Mouse (Mus musculus): ENCODE measurements around the gene Wwp2.
A peak's percentile ranks its signal among the peaks of the same experiment; 100 is the strongest.
"Not testable (repeated sequence)": the region's sequence is repeated elsewhere in the genome, so short reads cannot be mapped to it uniquely, and the experiment has no call there.

Wwp2 gene

DNA sequence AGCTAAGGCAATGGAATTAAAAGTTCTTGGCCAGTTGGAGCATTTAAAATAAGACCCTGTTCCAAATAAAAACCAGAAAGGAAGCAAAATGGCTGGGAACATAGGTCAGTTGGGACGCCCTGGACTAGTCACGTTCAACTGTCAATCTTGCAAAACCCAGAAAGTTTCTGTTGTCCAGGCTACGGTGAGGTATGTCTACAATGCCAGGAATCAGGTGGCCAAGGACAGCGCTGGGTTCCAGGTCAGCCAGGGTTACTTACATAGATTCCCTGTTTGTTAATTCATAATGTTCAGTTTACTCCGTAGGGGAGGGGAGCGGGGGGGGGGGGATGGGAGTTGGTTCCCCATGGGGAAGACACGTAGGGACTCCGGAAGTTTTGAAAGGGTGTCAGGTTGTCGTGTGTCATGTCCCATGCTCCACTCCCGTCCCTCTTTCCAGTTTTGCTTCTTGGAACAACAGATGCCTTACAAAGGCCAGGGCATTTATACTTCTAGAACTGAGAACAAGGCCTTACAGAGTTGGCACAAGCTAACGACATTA is 674 bp upstream of the Wwp2 start:
- no peak for DNase-seq

DNA sequence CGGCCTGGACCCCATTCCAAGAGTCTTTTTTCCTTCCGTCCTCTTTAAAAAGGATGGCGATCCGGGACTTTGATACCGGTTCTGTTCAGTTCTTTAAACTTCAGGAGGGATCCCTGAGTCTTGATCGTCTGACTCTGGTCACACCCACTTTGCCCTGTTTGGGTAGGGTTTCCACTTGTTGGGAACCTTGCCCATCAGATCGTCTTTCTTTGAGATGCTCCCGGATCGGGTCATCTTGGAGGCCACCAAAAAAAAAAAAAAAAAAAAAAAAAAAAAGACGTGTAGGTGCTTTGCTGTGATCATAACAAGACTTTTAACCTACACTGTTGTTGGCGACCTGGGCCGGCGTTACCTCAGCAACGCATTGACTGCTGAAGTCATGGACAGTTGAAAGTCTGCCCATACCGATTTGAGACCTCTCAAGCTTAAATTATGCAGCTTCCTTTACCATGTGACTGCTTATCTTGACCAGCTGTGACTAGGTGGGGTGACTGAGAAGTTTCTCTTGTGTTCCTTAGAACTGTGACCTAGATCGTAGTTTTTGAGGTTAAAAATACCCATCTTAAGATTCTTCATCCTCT is 766 bp downstream of the Wwp2 start:
- DNase-seq = no peak

DNA sequence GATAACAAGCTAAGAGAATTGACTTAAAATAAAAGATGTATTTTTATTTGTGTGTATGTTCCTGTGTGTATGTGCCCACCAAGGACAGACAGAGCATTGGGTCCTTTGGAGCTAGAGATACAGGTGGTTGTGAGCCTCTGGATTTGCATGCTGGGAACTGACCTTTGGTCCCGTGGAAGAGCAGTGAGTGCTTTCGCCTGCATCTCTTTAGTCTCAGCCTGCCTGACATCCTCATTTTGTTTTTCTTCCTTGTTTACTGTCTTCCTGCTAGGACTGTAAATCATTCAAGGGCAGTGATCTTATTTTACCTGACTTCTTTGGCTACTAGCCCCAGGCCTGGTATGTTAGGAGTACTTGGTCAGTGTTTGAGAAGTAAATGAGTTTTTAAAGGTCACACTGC is 1.5 kb downstream of the Wwp2 start:
- no peak for DNase-seq

DNA sequence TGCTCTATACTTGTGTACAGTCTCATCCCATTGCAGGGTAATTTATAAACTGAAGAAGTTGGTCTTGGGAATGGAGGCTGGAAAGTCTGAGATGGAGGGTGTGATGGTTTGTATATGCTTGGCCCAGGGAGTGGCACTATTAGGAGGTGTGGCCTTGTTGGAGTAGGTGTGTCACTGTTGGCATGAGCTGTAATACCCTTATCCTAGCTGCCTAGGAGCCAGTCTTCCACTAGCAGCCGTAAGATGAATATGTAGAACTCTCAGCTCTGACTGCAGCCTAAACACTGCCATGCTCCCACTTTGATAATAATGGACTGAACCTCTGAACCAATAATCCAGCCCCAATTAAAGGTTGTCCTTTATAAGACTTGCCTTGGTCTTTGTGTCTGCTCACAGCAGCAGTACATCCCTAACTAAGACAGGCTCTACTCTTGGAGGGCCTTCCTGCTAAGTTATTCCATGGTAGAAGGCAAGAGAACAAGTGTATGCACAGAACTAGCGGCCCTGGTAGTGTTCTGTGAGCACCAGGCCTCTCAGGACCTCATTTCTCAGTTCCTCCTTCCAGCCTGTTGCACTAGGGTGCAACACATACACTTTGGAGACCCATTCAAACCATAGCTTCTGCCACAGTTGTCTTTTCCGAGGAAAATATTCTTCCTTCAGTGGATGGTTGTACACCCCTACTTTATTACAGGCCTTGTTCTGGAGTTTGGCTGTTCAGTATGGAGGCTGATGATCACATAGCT is 3.9 kb downstream of the Wwp2 start:
- no peak for DNase-seq

DNA sequence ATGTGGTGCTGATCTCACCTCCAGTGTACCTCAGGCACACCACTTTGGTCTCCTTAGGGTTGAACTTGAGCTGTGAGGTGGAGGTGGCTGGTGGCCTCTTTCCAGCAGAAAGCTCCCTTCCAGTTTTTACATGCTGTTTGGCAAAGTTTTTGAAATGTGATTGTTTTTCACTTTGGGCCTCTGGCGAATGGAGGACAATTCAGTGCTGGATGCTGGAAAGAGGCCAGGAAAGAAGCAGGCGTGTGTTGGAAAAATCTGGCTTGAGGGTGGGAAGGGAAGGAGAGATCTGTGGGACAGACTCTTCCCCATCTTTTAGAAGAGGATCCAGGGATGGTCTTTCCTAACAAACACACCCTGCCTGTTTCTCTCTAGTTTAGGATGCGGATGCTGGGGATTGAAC is 8.5 kb downstream of the Wwp2 start:
- DNase-seq = no peak

DNA sequence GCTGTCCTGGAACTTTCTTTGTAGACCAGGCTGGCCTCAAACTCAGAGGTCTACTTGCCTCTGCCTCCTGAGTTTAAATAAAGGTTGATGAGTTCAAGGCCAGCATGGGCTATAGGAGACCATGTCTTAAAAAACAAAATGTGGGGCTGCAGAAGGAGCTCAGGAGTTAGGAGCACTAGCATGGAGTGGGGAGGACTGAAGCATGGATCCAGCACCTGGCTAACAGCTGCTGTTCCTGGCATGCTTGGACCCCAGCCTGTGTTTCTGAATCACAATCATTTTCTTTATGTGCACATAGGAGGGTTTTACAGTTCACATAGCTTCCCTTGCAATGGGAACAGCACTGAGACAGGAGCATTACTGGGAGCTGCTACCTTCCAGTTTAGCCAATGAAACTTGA is 11.5 kb downstream of the Wwp2 start:
- no peak for DNase-seq

DNA sequence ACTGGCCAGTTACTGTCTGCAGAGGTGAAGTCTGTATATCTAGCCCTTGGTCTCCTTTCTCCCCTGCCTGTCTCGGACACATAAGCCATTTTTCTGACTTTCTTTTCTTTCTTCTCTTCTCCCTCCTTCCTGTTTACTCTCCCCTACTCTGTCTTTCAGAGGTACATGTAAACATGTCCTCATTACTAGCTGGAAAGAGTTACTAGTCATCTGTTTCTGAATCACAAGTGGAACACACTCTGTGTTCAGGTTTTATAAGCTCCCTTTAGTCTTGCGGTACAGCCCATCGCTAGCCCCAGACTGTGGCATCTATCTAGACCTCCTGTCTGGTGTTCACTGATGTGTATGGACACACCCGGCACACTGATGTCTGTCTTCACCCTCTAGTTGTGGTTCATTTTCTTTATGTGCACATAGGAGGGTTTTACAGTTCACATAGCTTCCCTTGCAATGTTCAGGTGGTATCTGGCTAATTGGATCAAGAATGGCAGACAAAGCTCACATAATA is 12.3 kb downstream of the Wwp2 start:
- no peak for DNase-seq

DNA sequence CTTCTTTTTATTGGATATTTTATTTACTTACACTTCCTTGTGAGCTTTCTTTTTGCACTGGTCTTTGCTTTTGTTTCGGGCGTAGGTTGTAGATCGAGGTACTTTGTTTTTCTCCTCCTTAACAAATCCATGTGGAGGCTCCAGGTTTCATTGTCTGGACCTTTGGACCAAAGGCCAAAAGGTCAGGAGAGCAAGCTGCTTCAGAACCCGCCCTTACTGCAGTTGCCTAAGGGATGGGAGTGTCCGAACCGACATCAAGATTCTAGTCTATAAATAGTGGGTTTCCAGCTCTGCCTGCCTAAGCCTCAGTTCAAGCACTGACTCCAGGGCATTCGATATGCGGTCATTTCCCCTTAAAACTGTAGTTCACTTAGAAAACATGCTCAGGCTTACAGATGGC is 13.0 kb downstream of the Wwp2 start:
- DNase-seq = no peak

DNA sequence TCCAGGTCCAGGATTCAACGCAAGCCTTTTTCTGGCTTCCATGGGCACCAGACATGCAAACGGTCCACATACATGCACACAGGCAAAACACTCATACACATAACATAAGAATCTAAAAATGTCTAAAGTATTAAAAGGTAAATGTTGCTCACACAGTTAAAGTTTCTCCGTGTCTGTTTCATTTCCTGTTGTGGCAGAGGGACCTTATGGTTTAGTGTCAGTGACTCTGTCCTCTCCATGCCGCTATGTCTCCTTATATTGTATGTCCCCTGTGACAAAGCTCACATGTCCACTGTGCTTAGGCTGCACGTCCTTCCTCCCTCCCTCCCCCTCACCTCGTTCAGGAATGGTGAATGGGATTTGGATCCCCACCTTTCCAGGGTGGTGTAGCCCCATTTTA is 13.5 kb downstream of the Wwp2 start:
- DNase-seq = no peak

DNA sequence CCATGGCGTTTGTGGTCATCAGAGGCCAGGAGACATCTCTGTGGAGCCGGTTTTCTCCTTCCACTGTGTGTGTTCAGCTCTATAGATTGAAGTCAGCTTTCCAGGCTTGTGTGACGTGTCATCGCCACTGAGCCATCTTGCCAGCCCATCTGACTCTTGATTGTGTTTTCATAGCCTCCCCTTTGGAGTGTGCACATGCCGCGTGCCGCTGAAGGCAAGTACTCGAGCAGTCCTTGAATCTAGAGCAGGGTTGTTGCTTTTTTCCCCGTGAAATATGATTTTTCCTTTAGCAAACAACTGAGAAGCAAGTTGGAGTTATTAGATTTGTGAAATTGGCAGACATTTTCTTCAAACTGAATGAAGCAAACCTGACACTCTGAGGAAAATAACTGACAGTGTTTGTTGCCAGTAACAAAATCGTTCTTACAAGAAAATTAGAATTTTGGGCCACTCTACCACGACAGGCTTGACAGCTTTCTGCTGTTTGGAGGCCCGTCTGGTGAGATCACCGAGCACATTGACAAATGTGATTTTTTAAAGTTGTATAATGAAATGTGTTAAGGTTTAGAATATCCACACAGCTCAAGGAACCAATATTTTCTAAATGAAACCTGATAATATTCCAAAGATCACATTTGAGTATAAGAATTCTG is 15.4 kb downstream of the Wwp2 start:
- DNase-seq = no peak

DNA sequence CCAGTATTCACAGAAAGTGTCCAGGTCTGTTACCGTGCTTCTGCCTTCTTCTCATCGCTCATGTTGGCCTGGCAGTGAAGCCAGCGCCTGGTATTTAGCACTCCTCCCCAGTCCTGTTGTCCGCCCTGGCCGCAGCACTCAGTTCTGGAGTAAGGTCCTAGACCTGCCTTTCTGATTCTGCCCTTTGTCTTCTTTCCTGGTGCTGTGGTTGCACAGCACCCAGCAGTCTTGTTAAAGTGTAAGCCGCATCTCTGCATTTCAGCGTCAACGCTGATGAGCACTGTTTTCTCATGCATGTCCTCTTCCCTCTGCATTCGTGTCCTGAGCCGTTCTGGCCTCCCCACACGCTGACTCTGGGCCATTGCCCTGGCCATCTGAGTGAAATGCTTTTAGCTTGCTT is 17.2 kb downstream of the Wwp2 start:
- DNase-seq = no peak

DNA sequence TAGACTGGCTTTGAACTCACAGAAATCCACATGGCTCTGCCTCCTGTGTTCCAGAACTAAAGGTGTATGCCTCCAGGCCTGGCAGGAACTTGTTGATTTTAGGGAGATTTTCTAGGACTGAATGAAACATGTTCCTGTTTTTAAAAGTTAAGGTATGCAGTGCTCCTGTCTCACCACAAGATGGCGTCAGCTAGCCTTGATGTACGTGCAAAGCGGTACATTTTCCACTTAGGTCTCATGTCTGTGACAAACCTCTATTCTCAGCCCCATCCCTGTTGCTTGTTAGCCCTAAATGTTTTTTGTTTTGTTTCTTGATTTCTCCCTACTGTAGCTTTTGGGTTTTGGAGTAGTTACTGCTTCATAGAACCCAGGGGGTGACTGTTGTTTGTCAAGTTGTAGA is 19.1 kb downstream of the Wwp2 start:
- peak; percentile 15 for DNase-seq

DNA sequence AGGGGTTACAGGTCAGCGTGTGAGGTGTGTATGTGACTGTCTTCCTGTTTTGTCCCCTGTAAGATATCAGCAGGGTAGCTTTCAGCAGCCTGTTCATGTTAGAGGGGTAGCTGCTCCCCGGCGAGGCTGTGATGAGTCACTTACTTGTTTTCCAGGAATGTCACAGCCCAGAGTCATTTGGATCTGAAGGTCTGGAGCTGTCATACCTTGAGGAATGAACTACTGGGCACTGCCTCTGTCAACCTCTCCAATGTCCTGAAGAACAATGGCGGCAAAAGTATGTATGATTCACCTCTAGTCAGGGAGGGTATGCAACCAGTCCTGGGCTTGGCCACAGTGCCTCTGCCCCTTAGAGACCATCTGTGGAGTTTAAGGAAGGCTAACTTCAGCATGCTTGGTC is 21.6 kb downstream of the Wwp2 start:
- DNase-seq = no peak

DNA sequence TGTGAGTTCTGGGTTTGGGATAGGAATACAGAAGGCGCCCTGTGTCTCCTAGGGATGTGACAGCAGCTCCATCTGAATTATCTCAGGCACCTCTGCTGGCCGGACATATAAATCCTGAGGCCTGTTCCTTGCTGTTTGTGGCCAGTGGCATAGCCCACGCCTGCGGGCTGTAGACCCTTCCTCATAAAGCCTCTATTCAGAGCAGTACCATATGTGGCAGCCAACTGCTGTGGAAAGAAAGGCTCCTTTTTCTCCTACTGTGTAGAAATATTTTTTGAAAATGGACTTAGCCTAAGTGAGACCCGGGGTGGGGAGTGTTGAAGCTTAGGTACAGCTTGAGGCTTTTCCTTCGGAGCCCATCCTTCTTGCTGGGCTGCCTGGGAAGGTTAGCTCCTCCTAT is 22.1 kb downstream of the Wwp2 start:
- DNase-seq = no peak

DNA sequence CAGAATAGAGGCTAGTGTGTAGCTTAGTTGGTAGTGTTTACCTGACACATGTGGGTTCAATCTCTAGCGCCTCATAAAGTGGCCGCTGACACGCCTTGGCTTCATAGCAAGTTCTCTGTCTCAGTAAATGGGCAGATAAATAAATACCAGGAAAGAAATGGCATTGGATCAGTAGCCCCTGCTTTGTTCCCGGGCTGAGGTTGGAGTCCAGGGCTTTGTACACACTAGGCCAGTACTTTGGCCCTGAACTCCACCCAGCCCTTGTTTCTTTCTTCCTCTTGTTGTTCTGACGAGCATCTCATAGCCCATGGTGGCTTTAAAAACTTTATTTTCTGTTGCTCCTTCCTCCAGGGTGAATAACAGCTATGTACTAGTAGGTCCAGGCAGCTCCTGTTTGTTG is 26.3 kb downstream of the Wwp2 start:
- DNase-seq = no peak

DNA sequence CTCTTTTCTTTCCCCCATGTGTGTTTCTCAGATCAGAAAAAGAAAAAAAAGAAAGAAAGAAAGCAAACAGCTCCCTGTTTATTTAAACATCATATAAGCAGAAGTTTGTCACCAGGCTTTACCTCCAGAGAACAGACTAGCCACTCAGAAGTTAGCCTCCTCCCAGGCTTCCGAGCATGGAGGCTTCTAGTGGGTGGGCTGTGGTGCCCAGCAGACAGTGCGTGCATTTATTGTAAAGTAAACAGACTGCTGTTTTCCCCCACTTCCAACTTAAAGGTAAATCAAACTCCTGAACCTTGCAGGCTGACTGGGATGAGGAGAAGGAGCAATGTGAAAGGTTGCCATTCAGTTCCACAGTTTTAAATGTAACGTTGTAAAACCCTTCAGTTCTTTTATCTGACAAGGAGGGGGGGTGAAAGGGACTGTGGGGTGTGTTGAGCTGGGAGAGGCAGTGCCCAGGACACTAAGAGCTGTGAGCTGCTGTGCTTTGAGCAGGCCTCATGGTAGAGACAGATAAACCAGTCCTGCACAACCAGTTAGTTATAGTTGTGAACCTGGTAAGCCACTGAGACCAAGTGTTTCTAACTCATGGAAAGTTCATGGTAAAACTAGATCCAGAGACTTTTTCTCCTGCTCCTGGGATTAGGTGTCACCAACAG is 29.3 kb downstream of the Wwp2 start:
- DNase-seq = no peak

DNA sequence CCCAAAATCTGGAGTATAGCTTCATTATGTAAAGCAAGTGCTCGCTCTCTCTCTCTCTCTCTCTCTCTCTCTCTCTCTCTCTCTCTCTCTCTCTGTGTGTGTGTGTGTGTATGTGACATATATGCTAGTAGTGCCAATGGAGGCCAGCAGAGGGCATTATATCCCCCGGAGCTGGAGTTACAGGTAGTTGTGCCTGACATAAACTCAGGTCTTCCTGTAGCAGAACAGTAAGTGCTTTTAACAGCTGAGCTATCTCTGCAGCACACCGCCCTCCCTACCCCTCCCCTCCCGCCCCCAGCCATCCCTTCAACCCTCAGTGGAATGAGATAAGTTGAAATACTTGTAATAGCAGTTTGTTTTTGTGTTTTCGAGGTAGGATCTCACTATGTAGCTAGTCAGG is 30.5 kb downstream of the Wwp2 start:
- DNase-seq = no peak

DNA sequence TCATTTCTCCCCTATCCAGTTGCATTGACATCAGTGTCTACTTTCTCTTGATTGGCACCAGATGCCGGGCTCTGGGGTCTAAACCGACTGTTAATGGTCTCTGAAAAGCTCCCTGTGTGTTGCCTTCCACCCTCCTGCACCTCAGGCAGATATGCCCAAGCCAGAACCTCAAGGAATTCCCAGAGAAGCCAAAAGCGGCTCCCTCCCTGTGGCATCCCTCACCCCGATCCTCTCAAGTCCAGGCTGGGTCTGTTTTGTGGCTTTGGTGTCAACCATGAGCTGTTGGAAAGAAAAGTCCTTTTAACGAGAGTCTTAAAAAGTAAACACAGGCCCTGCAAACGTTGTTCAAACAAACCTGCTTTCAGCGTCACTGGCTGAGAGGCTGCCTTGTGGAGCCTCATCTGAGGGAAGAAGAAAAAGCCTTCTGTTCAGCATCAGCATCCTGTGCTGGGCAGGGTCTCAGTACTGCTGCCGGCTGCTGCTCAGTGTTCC is 32.7 kb downstream of the Wwp2 start:
- no peak for DNase-seq

DNA sequence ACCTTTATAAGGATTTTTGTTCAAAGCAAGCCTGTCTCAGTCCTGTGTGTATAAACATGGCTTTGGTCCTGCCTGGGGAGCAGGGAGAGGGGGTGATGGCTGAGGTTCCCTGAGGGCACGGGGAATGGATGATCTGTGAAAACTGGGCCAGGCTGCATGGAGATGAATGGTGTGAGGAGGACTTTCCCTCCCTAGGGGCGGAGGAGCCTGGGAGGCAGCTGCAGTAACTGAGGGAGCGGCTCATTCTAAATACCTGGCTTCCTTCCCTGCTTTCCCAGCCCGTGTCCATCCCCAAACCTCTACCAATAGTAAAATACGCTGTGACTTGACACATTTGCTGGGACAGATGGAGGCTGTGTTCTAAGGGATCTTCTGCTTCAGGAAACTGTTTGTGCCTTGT is 34.1 kb downstream of the Wwp2 start:
- DNase-seq = no peak

DNA sequence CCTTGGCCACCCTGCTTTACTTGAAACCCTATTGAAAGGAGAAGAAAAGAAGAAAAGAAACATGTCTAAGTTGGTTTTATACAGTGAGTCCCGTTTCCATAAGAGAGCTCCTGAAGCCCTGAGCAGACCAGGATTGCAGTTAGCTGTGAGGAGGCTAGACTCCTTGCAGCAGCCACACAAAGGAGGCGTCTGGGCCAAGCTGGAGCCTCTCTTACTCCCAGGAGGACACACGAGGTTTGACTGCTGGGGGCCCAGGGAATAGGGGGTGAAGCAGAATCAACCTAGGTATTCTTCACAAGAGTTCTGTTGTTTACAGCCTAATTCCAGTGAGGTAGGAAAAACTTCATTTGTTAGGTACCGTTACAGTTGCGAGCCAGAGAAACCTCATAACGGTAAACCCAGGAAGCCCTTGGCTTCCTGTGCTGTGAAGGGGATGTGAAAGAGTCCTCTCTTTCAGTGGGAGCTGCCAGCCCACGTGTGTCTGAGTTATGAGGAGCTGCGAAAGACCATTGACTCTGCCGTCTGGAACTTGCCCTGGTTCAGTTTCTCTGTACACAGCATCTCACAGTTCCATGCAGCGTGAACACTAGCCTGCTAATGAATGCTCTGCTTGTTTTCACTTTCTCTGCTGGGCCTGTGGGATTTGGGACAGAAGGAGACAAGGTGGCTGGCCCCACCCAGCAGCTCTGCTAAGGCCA is 36.4 kb downstream of the Wwp2 start:
- DNase-seq = no peak

DNA sequence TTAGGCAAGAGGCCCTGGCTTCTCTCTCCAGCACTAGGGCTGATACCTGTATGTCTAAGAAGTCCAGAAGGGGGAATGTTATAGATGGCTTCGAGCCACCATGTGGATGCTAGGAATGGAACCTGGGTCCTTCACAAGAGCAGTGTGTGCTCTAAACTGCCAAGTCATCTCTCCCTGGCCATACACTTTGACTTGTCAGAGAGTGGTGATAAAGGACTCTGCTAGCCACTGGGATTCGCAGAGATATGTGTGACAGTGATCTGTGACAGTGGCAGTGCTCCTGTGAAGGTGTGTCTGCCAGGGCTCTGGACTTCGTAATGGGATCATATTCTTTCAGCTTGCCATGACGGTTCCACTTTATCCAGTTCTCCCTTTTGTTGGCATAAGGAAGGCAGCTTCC is 37.2 kb downstream of the Wwp2 start:
- no peak for DNase-seq

DNA sequence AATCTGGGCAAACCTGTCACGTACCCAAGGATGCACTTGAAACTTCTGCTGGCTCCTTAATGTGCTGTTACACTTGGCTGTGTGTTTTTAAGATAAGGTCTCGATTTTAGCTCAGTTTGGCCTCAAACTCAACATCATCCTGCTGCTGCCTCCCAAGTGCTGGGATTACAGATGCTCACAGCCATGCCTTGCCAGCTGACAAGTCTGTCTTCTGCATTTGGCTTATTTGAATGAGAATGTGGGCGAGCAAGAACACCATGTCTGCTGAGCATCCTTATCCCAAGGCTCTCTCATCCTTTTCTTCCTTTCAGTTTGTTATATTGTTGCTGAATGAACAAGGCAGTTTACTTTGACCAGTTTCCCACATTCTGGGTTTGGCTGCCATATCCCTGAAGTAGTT is 39.4 kb downstream of the Wwp2 start:
- DNase-seq = no peak

DNA sequence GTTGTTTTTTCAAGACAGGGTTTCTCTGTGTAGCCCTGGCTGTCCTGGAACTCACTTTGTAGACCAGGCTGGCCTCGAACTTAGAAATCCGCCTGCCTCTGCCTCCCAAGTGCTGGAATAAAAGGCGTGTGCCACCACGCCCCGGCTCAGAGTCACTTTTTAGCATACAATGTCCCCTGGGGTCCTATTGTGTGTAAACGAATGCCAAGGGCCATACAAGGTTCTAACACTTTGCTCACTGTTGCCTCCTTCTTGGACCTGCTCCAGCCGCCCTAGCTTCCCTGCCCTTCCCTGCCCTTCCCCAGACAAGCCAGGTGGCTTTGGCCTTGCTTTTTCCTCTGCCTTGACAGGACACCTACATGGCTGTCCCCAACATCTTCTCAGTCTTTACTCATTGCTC is 40.6 kb downstream of the Wwp2 start:
- not testable (repeated sequence) for DNase-seq

All from cerebellum, adult 11 months (tissue).